Mouse (Mus musculus) neural tube, embryonic 14.5 days (tissue): Measurements from ENCODE around the gene Ggta1. TPM values are rescaled to one million over a fixed set of nuclear protein-coding genes. Genes with fewer than 3 reads are reported as not detected.

Source experiments
- ATAC-seq: fragments of 200-750 bp; cut with Nextera tagmentation; 2 replicates; pipeline ENCODE4 v1.8.0; 2017; ENCODE audit warnings: low read depth, mild to moderate bottlenecking, moderate TSS enrichment, moderate library complexity
- H3K27ac ChIP-seq: fragments of 300-500 bp; sonication (generic); 2 replicates; pipeline ENCODE4 v1.5.1; 2014; ENCODE audit warnings: low read depth, mild to moderate bottlenecking, control low read depth, low read length, moderate library complexity, mixed read lengths
- H3K27me3 ChIP-seq: fragments of 300-500 bp; sonication (generic); 2 replicates; pipeline ENCODE4 v1.6.1; 2014; ENCODE audit warnings: low read length; ENCODE audit not compliant: control insufficient read depth, insufficient read depth
- H3K36me3 ChIP-seq: fragments of 300-500 bp; sonication (generic); 2 replicates; pipeline ENCODE4 v1.6.1; 2014; ENCODE audit warnings: low read length, mixed read lengths; ENCODE audit not compliant: control insufficient read depth, insufficient read depth
- H3K4me1 ChIP-seq: fragments of 300-500 bp; sonication (generic); 2 replicates; pipeline ENCODE4 v1.6.1; 2014; ENCODE audit warnings: low read length; ENCODE audit not compliant: control insufficient read depth, insufficient read depth
- H3K4me2 ChIP-seq: fragments of 300-500 bp; sonication (generic); 2 replicates; pipeline ENCODE4 v1.6.1; 2014; ENCODE audit warnings: mild to moderate bottlenecking, low read depth, low read length, control low read depth
- H3K4me3 ChIP-seq: fragments of 300-500 bp; sonication (generic); 2 replicates; pipeline ENCODE4 v1.5.1; 2014; ENCODE audit warnings: low read depth, low read length, control low read depth, mixed read lengths
- H3K9ac ChIP-seq: fragments of 300-500 bp; sonication (generic); replicated peaks from 2 replicates; pipeline ENCODE4 v1.6.1; 2014; ENCODE audit warnings: low read depth, mild to moderate bottlenecking, control low read depth, low read length, mixed read lengths
- H3K9me3 ChIP-seq: fragments of 300-500 bp; sonication (generic); 2 replicates; pipeline ENCODE4 v1.6.1; 2016; ENCODE audit warnings: low read length; ENCODE audit not compliant: control insufficient read depth
- WGBS: fragments of 180-500 bp; shearing (Covaris S2); extraction: QIAGEN DNeasy Blood & Tissue Kit; methylation state at CpG from one replicate; pipeline ENCODE4 v1.1.7; 2014; 5-methylcytosine and 5-hydroxymethylcytosine counted together
- polyA plus RNA-seq: library from polyadenylated mRNA; unstranded; fragments of >200 nt; fragmentation: Nextera tagmentation; extraction: Ambion mirVana; gene quantifications from 2 replicates; pipeline ENCODE4 v1.2.1, GENCODE M21; 2014

The Ggta1 gene
- polyA plus RNA-seq, 1 experiment from 2014 or later, result 5.3 TPM

GRCm38 (mm10) chr2:35448215-35448913 is 14.7 kb downstream of the Ggta1 start:
- no peak for ATAC-seq
- WGBS, result 53% methylated on average over 7 of the region's 7 CpGs

DNA sequence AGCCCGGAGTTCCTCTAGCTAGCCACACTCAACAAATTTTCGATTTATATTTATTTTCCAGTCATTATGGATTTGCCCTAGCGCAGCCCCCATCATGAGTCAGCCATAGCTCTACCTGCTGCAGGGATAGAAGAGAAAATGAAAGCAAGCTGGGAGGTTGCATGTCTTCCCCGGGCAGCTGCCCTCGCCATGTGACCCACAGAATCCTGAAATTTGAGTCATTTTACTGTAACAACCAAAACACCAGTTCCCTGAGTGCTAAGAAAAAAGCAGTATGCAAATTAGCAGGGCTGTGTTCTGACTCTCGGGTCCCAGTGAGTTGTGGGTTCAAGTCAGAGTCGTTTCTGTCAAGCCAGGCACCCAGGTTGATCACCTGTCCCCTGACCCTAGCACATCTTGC is 15.6 kb downstream of the Ggta1 start:
- no peak overlapping the region for H3K27ac ChIP-seq
- WGBS, result 90% methylated on average over 7 of the region's 7 CpGs
- H3K9ac ChIP-seq, result no peak overlapping the region
- H3K9me3 ChIP-seq, result no peaks in the 10 kb centered on the region
- H3K4me3 ChIP-seq, result no peak overlapping the region
- no peaks in the 10 kb centered on the region for H3K4me1 ChIP-seq
- H3K27me3 ChIP-seq, result no peaks in the 10 kb centered on the region
- no peak for ATAC-seq
- no peak overlapping the region for H3K4me2 ChIP-seq
- no peaks in the 10 kb centered on the region for H3K36me3 ChIP-seq

More at GRCm38 (mm10) chr2:35448215-35448913, 14.7 kb downstream of the Ggta1 start:
- H3K36me3 ChIP-seq, result no peaks in the 10 kb centered on the region
- H3K9ac ChIP-seq, result no peak overlapping the region
- no peaks in the 10 kb centered on the region for H3K4me1 ChIP-seq
- no peaks in the 10 kb centered on the region for H3K9me3 ChIP-seq
- no peak overlapping the region for H3K4me3 ChIP-seq
- no peak overlapping the region for H3K27ac ChIP-seq
- H3K4me2 ChIP-seq, result no peak overlapping the region
- no peaks in the 10 kb centered on the region for H3K27me3 ChIP-seq

DNA sequence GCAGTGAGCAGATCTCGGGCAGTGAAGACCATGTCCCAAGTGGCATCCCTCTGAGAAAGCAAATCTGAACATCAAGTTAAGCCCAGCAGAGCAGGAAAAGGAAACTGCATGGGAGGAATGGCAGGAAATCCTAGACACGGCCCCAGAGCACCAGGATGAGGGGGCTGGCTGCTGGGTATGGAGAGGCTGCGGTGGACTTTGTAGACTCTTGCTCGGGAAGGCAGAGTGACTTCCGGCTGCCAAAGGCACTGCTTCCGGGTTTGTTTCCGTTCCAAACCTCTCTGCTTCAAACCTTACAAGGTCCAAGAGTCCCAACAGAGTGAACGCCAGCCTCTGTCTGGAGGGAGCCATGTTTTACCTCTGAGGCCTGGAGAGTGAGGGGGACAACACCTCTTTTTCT is 16.2 kb downstream of the Ggta1 start:
- H3K27me3 ChIP-seq, result no peaks in the 10 kb centered on the region
- no peak overlapping the region for H3K9ac ChIP-seq
- no peaks in the 10 kb centered on the region for H3K4me1 ChIP-seq
- no peak overlapping the region for H3K27ac ChIP-seq
- no peak overlapping the region for H3K4me2 ChIP-seq
- ATAC-seq, result no peak
- no peaks in the 10 kb centered on the region for H3K9me3 ChIP-seq
- H3K36me3 ChIP-seq, result no peaks in the 10 kb centered on the region
- WGBS, result 88% methylated on average over 8 of the region's 8 CpGs
- no peak overlapping the region for H3K4me3 ChIP-seq

- H3K27ac ChIP-seq, result no peak overlapping the region
Measured at GRCm38 (mm10) chr2:35446300-35446699, 16.7 kb downstream of the Ggta1 start.

DNA sequence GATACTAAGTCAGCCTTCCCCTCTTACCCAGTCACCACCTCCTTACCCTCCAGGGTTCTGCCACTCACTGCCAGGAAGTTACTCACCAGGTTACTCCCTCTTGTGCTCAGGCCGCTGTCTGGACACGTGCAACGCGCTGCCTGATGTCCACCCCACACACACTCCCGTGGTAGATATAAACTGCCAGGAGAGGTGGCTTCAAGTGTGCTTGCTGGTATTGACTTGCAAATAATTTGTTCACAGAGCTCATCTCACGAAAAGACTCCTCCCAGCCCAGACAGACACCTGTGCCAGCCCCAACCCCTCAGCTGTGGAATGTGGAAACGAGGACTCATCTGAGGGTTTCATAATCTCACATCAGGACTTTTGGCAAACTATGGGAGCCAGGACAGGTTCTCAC is 17.4 kb downstream of the Ggta1 start:
- Histone ChIP-seq H3K9me3 (no peaks in the 10 kb centered on the region), H3K27ac (no peak overlapping the region), H3K36me3 (no peaks in the 10 kb centered on the region), H3K9ac (no peak overlapping the region), H3K4me1 (no peaks in the 10 kb centered on the region), H3K4me3 (no peak overlapping the region), H3K27me3 (no peaks in the 10 kb centered on the region), H3K4me2 (no peak overlapping the region)
- no peak for ATAC-seq
- WGBS, result 87% methylated on average over 7 of the region's 7 CpGs

More at GRCm38 (mm10) chr2:35446300-35446699, 16.7 kb downstream of the Ggta1 start:
- Histone ChIP-seq H3K9ac (no peak overlapping the region), H3K4me1 (no peaks in the 10 kb centered on the region), H3K36me3 (no peaks in the 10 kb centered on the region), H3K27me3 (no peaks in the 10 kb centered on the region), H3K9me3 (no peaks in the 10 kb centered on the region), H3K4me2 (no peak overlapping the region), H3K4me3 (no peak overlapping the region)
- no peak for ATAC-seq
- WGBS, result 79% methylated on average over 5 of the region's 5 CpGs

DNA sequence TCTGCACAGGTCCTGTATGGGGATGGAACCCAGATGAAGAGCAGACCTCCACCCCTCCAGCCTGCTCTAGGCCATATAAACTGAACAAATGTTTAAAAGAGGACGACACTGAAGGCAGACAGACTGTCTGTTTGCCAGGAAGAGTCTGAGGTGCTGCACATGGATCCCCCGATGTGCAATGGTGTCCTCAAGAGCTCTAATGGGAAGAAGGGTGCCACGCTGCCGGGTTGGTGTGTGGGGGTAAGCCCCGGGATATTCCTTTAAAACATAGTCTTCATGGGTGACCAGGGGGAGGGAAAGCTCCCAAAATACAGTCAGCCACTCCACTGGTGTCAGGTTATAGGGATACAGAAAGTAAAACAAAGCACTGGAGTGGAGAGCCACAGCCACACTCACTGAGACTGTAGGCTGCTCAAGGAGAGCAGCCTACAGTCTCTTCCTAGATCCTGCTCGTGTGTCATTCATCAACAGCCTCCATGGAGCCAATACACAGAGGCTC is 18.2 kb downstream of the Ggta1 start:
- no peak overlapping the region for H3K9ac ChIP-seq
- H3K36me3 ChIP-seq, result no peaks in the 10 kb centered on the region
- H3K27ac ChIP-seq, result no peak overlapping the region
- H3K4me2 ChIP-seq, result no peak overlapping the region
- WGBS, result 75% methylated on average over 6 of the region's 6 CpGs
- H3K27me3 ChIP-seq, result no peaks in the 10 kb centered on the region
- no peaks in the 10 kb centered on the region for H3K9me3 ChIP-seq
- no peak for ATAC-seq
- no peak overlapping the region for H3K4me3 ChIP-seq
- no peaks in the 10 kb centered on the region for H3K4me1 ChIP-seq

- no peaks in the 10 kb centered on the region for H3K27me3 ChIP-seq
- no peak overlapping the region for H3K4me2 ChIP-seq
- WGBS, result 71% methylated on average over 16 of the region's 16 CpGs
- H3K27ac ChIP-seq, result no peak overlapping the region
- H3K9me3 ChIP-seq, result no peaks in the 10 kb centered on the region
- H3K4me3 ChIP-seq, result no peak overlapping the region
- H3K4me1 ChIP-seq, result no peaks in the 10 kb centered on the region
- no peaks in the 10 kb centered on the region for H3K36me3 ChIP-seq
- no peak for ATAC-seq
- no peak overlapping the region for H3K9ac ChIP-seq
Measured at GRCm38 (mm10) chr2:35443981-35444763, 18.9 kb downstream of the Ggta1 start.

GRCm38 (mm10) chr2:35443325-35443724 is 19.7 kb downstream of the Ggta1 start:
- Histone ChIP-seq H3K4me3 (no peak overlapping the region), H3K4me2 (no peak overlapping the region), H3K4me1 (no peaks in the 10 kb centered on the region), H3K36me3 (no peaks in the 10 kb centered on the region), H3K27ac (no peak overlapping the region), H3K9ac (no peak overlapping the region), H3K9me3 (no peaks in the 10 kb centered on the region), H3K27me3 (no peaks in the 10 kb centered on the region)
- no peak for ATAC-seq
- 68% methylated on average over 5 of the region's 5 CpGs for WGBS

DNA sequence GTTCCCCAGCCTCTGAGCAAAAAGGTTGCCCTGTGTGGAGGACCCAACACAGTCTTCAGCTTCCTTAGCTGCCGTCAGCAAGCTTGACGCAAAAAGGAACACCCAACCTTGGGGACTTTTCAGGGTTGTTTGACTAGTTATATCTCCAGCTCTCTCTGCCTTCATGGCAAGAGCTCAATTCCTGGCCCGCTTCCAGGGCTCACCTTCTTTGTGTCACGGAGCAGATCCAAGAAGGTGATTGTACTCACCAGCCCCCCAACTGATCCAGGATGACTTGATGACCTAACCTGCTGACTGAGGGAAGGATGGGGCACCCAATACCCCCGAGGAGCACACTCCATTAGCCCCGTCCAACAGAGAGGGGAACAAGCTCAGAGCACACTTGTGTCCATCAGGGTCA is 21.0 kb downstream of the Ggta1 start:
- 87% methylated on average over 6 of the region's 6 CpGs for WGBS
- Histone ChIP-seq H3K27me3 (no peaks in the 10 kb centered on the region), H3K9me3 (no peaks in the 10 kb centered on the region), H3K27ac (no peak overlapping the region), H3K4me1 (no peaks in the 10 kb centered on the region), H3K4me2 (no peak overlapping the region), H3K9ac (no peak overlapping the region), H3K36me3 (no peaks in the 10 kb centered on the region), H3K4me3 (no peak overlapping the region)
- ATAC-seq, result no peak
